Mouse (Mus musculus) cerebellum, postnatal 25 days (tissue): ENCODE data around the gene Olfr1364.

Experiments
- DNase-seq, 2 experiments: peaks; one replicate each; pipeline ENCODE4 v3.0.0; 2021; ENCODE audit warnings: mixed read lengths in 2 of 2

Olfr1364 gene

DNA sequence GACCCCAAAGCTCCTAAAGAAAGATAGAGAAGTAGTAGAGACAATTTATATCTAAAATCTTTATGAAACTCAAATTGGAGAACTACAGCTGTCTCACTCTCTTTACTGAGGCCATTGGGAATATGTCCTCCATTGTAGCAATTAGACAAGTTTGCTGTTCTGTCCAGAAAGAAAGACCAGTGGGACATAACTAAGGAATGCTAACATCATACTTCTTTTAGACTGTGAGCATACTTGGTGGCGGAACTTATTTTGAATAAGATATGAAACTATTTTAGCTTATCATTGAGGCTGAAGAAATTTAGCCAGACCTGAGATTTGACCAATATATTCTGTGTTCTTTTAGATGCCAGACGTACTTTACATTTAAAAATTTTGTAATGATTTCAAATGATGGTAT lies at the start of gene Olfr1364:
Olfr1364 (minus strand) TSS at position 101 of the 400 bp plus-strand sequence.
- no peak for DNase-seq

- no peak for DNase-seq
Observed at GRCm38 (mm10) chr13:21613922-21614321, 32.4 kb upstream of the Olfr1364 start, which contains the start of gene Olfr1362. Gene Olfr1362 (minus strand): TSS chr13:21614022.

- DNase-seq, result no peak
Observed at GRCm38 (mm10) chr13:21591618-21592017, 10.1 kb upstream of the Olfr1364 start.

DNA sequence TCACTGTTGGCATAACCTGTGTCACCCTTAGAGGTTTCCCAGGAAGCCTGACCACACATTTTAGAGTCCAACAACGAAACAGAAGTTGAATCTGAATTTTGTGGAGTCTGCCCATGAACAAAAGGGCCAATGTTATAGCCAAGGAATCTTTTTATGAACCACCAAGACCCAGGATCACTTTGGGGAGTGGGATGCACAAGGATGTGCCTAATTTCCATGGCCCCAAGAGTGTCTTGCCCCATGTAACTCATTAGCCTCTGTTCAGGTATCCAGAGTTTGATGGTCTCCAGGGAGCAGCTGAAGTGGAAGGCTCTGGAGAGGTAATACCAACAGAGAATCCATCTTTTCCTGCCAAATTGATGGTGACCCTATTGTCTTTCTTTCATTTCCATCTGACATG lies 21.8 kb downstream of the Olfr1364 start, which contains the start of gene Olfr1535:
Olfr1535 (minus strand) TSS at position 101 of the 400 bp plus-strand sequence.
- DNase-seq, result no peak

DNA sequence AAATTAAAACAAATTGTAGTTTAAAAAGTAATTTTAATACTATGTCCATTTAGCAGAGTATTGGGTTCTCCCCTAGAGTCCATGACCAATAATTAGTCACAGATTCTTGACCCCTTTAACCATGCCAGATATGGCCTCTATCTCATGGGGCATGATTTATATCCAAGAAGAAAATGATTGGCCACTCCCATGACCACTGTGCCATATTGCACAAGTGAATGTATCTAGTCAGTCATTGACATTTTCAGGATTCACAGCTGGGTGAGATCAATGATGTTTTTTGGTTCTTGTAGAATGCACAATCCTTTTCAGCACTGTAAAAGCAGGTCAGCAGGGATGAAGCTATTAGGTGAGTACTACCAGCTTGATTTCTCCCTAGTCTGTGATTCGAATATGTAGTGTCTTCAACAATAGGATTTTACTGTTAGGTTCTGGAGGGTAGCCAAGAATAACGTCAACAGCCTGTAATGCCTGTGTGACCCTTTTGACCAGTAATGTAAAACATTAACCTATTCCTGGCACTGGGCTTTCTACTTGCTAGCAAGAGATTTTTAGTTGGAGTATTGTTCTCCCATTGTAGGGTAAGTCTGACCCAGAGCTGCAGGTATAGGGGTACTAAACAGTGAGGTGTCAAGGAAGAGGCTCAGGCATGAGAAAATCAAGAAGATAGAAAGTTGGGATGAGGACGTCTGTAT lies 31.0 kb downstream of the Olfr1364 start:
- DNase-seq, result no peak

- no peak for DNase-seq
Observed at GRCm38 (mm10) chr13:21549487-21549886, 32.1 kb downstream of the Olfr1364 start.

GRCm38 (mm10) chr13:21542708-21543107 lies 38.9 kb downstream of the Olfr1364 start, which contains the start of gene Olfr1366:
Gene Olfr1366 (minus strand): TSS chr13:21542808.
- DNase-seq, result no peak

DNA sequence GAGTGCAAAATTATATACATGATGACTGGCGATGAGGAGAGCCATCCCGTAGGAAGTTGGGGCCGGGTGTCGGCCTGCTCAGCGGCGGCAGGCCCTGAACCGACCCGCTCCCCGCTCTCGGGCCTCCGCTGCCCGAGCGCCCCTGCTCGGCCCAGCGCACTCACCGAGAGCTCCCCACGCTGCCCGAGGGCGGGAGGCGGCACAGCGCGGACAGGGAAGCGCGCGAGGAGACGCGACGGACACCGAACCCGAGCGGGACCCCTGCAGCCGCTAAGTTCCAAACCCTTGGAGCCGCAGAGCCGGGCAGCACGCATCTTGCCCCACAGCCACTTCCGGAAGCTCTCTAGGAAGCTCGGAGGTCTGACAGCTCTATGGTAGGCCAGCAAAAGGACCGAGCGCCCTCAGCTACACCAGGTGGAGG lies 50.8 kb downstream of the Olfr1364 start, which contains the start of gene Zkscan8:
Zkscan8 (minus strand) TSS at position 340 of the 421 bp plus-strand sequence.
- peak; percentile 92 to 94 for DNase-seq

DNA sequence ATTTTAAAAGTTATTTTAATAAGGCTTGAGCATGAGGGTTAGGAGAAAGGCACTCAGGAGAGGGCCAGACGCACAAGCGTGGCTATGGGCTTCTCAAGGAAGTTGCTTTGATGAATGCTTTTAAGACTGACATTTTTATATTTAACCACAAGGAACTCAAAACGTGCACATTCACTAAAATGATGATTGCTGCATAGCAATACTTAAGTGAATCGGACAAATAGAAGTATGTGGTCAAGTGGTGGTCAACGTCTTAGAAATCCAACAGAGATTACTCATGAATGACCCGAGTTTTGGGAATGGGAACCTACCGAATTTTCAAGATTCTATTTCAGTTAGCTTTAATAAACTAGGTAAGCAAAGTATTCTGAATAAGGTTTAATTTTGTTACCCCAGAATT lies 51.4 kb downstream of the Olfr1364 start:
- DNase-seq, result no peak
